ENCODE assay signal across 18 mouse cellular contexts in genomic region chr4:84527066-84527933, GRCm38 (mm10).
DNase-seq lines count a peak whose midpoint lies in the region; ATAC-seq lines count a peak whose summit lies in the region.
"Had no signal": no experiment of that assay in that cellular context is flagged by ENCODE, and none has a peak within 500 bp of the region (broad histone marks: within the 10 kb centered on the region; RNA-seq: fewer than 3 reads in every experiment).

No protein-coding gene starts in this region.

- H3K27me3 ChIP-seq in hindbrain, embryonic 10.5 days (ENCODE audit: insufficient read depth, poor library complexity, severe bottlenecking): peaks cover 37% of the 10 kb centered on the region
- H3K27me3 ChIP-seq in hindbrain, embryonic 16.5 days (replicated peaks; ENCODE audit: control insufficient read depth, insufficient read depth, low read length): 0 out of 2 replicates have a peak, but pooled peaks cover 4% of the 10 kb centered on the region
- 0 out of 2 replicates have a peak, but pooled peaks cover 5% of the 10 kb centered on the region for H3K27me3 ChIP-seq in hindbrain, embryonic 15.5 days
- H3K27me3 ChIP-seq: CH12.LX; embryonic facial prominence, embryonic 12.5 days; Patski had no signal

- peak overlapping the region; percentile 26 for H3K4me3 ChIP-seq in hindbrain, embryonic 10.5 days
- no peak overlapping the region for H3K4me3 ChIP-seq in hindbrain, embryonic 16.5 days (ENCODE audit: low read length)
- H3K4me3 ChIP-seq in hindbrain, embryonic 15.5 days: no peak overlapping the region
- H3K4me3 ChIP-seq: embryonic facial prominence, embryonic 12.5 days had no signal

- peak; percentile 35 for DNase-seq in hindbrain, embryonic 10.5 days (ENCODE audit: low spot score)
- DNase-seq in 3T3-L1 (ENCODE audit: low read depth, low spot score): peak; percentile 11
- DNase-seq in embryo, embryonic 10 days (ENCODE audit: low spot score): peak; percentile 44
- DNase-seq in heart, adult 18-20 months: no peak
- DNase-seq in natural killer cell, adult 2 months (ENCODE audit: low spot score in 2 of 2): no peak
- no peak for DNase-seq in gastrocnemius, postnatal 10 days
- DNase-seq: cerebellum, postnatal 10 days; forebrain, postnatal 0 days; gastrocnemius, postnatal 14 days; layer of hippocampus, postnatal 36 days; liver; lung, adult 18-20 months had no signal

- H3K9me3 ChIP-seq in hindbrain, embryonic 10.5 days: no peaks in the 10 kb centered on the region
- H3K9me3 ChIP-seq in hindbrain, embryonic 16.5 days (ENCODE audit: control insufficient read depth, low read length): no peaks in the 10 kb centered on the region
- H3K9me3 ChIP-seq in hindbrain, embryonic 15.5 days: no peaks in the 10 kb centered on the region
- H3K9me3 ChIP-seq: embryonic facial prominence, embryonic 12.5 days had no signal

- no peaks in the 10 kb centered on the region for H3K36me3 ChIP-seq in hindbrain, embryonic 10.5 days
- H3K36me3 ChIP-seq in hindbrain, embryonic 16.5 days (ENCODE audit: control insufficient read depth, insufficient read depth, low read length): no peaks in the 10 kb centered on the region
- H3K36me3 ChIP-seq in hindbrain, embryonic 15.5 days: no peaks in the 10 kb centered on the region
- H3K36me3 ChIP-seq: embryonic facial prominence, embryonic 12.5 days had no signal

- H3K4me1 ChIP-seq in hindbrain, embryonic 10.5 days (replicated peaks): peaks cover 56% of the 10 kb centered on the region
- H3K4me1 ChIP-seq in hindbrain, embryonic 16.5 days (ENCODE audit: control insufficient read depth, insufficient read depth, low read depth, low read length): peaks cover 7% of the 10 kb centered on the region
- peaks cover 20% of the 10 kb centered on the region for H3K4me1 ChIP-seq in hindbrain, embryonic 15.5 days (replicated peaks)

- H3K27ac ChIP-seq in hindbrain, embryonic 10.5 days: peak overlapping the region; percentile 75
- no peak overlapping the region for H3K27ac ChIP-seq in hindbrain, embryonic 16.5 days (ENCODE audit: low read depth, low read length)
- H3K27ac ChIP-seq in hindbrain, embryonic 15.5 days (replicated peaks): no peak overlapping the region
- H3K27ac ChIP-seq: embryonic facial prominence, embryonic 12.5 days; kidney, postnatal 0 days had no signal

- H3K4me2 ChIP-seq in hindbrain, embryonic 16.5 days (ENCODE audit: low read length): no peak overlapping the region
- peak overlapping the region; percentile 2; the same call in 1 of the 2 replicates for H3K4me2 ChIP-seq in hindbrain, embryonic 15.5 days
- H3K4me2 ChIP-seq: embryonic facial prominence, embryonic 12.5 days had no signal

- no peak for ATAC-seq in hindbrain, embryonic 16.5 days
- ATAC-seq in hindbrain, embryonic 15.5 days (ENCODE audit: low FRiP score, low read depth): no peak
- ATAC-seq: forebrain, postnatal 0 days; Patski had no signal

- H3K9ac ChIP-seq in hindbrain, embryonic 16.5 days (ENCODE audit: low read depth, low read length): no peak overlapping the region
- H3K9ac ChIP-seq in hindbrain, embryonic 15.5 days: no peak overlapping the region
- H3K9ac ChIP-seq: embryonic facial prominence, embryonic 12.5 days; forebrain, postnatal 0 days had no signal

- WGBS in hindbrain, embryonic 10.5 days: 4% methylated on average over 15 of the region's 15 CpGs
- WGBS in hindbrain, embryonic 16.5 days: 9% methylated on average over 15 of the region's 15 CpGs
- WGBS in hindbrain, embryonic 15.5 days: 6% methylated on average over 15 of the region's 15 CpGs

Comparison
In these comparisons a context has a peak if more than half of its experiments do, and no peak if none do; other contexts are left out.
1. DNase-seq: peak in hindbrain, embryonic 10.5 days (single experiment), 3T3-L1 (single experiment) and embryo, embryonic 10 days (single experiment); none in heart, adult 18-20 months (0 of 2), natural killer cell, adult 2 months (0 of 2) and gastrocnemius, postnatal 10 days (single experiment).